Mouse (Mus musculus) frontal cortex, postnatal 14 days (tissue): ENCODE results near the gene Gm9999.
"Not testable (repeated sequence)": the region's sequence is repeated elsewhere in the genome, so short reads cannot be mapped to it uniquely, and the experiment has no call there.

Experiments
- DNase-seq, 2 experiments: peaks; one replicate each; pipeline ENCODE4 v3.0.0; 2022; ENCODE audit warnings: low spot score in 2 of 2

Gm9999 gene

GRCm38 (mm10) chr7:46983280-46983679 is at the start of gene Gm9999:
Gene Gm9999, plus strand, starts transcription at chr7:46983580.
- no peak for DNase-seq

GRCm38 (mm10) chr7:46934788-46935187 is 48.6 kb upstream of the Gm9999 start:
- DNase-seq = no peak

- DNase-seq = no peak
These were observed 47.5 kb upstream of the Gm9999 start for GRCm38 (mm10) chr7:46935847-46936246.

GRCm38 (mm10) chr7:46957831-46958691 is 25.3 kb upstream of the Gm9999 start, which contains the start of gene Uevld:
Gene Uevld, minus strand, starts transcription at chr7:46958527.
- DNase-seq = peak; percentile 80

GRCm38 (mm10) chr7:46958853-46959252 is 24.5 kb upstream of the Gm9999 start:
- DNase-seq = no peak

GRCm38 (mm10) chr7:46960991-46961390 is 22.4 kb upstream of the Gm9999 start:
- no peak for DNase-seq

- DNase-seq = no peak
These were observed 21.2 kb upstream of the Gm9999 start for GRCm38 (mm10) chr7:46962132-46962531.

- DNase-seq = peak; percentile 34 to 65
These were observed 20.4 kb upstream of the Gm9999 start for GRCm38 (mm10) chr7:46962806-46963618.

GRCm38 (mm10) chr7:46964070-46964469 is 19.3 kb upstream of the Gm9999 start:
- DNase-seq = no peak

GRCm38 (mm10) chr7:46969898-46970297 is 13.5 kb upstream of the Gm9999 start:
- no peak for DNase-seq

- no peak for DNase-seq
These were observed 8.7 kb upstream of the Gm9999 start for GRCm38 (mm10) chr7:46974648-46975047.

GRCm38 (mm10) chr7:46975456-46975855 is 7.9 kb upstream of the Gm9999 start:
- DNase-seq = no peak

- no peak for DNase-seq
These were observed 2.5 kb downstream of the Gm9999 start for GRCm38 (mm10) chr7:46985718-46986505.

GRCm38 (mm10) chr7:46986646-46987045 is 3.3 kb downstream of the Gm9999 start:
- DNase-seq = no peak

- DNase-seq = no peak
These were observed 3.7 kb downstream of the Gm9999 start for GRCm38 (mm10) chr7:46987073-46987472.

- DNase-seq = not testable (repeated sequence)
These were observed 6.0 kb downstream of the Gm9999 start for GRCm38 (mm10) chr7:46989387-46989786.

- DNase-seq = no peak
These were observed 9.7 kb downstream of the Gm9999 start for GRCm38 (mm10) chr7:46993079-46993478.

- DNase-seq = no peak
These were observed 12.2 kb downstream of the Gm9999 start for GRCm38 (mm10) chr7:46995558-46995957.

GRCm38 (mm10) chr7:46997008-46997407 is 13.6 kb downstream of the Gm9999 start:
- no peak for DNase-seq

GRCm38 (mm10) chr7:46997644-46998395 is 14.4 kb downstream of the Gm9999 start:
- DNase-seq = no peak

- DNase-seq = no peak
These were observed 15.6 kb downstream of the Gm9999 start for GRCm38 (mm10) chr7:46998942-46999341.
